Mouse (Mus musculus): ENCODE data around the gene Tbxa2r.

DNA sequence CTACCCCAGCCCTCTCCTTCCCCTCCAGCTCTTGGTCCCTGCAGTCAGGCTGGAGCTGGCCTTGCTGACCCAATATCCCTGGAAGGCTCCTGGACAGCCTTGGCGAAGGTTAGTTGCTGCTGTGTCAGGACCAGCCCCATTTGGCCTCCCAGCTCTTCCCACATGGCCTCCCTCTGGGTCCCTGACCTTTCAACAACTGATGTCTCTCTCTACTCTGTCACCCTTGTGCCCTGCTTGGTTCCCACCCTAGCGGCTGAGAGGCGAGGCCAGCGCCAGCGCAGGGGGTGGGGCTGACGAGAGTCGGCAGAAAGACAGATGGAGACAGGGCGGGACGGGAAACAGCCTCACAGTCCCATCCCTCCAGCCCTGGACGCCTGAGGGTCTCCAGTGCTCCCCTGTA lies at the start of gene Tbxa2r:
- no peak for TF ChIP-seq CTCF (IDR thresholded peaks at IDR 0.05; ENCODE audit: insufficient read depth, low read length)
- TF ChIP-seq POLR2A (IDR thresholded peaks at IDR 0.05; ENCODE audit: borderline replicate concordance, extremely low read depth, low read depth, low read length) = no peak

Measured in lung, adult 2 months (tissue).